Mouse (Mus musculus) small intestine, adult 2 months (tissue): ENCODE results near the gene Aplp1. TPM values are rescaled to one million over a fixed set of nuclear protein-coding genes. Genes with fewer than 3 reads are reported as not detected.
"Not testable (repeated sequence)": the region's sequence is repeated elsewhere in the genome, so short reads cannot be mapped to it uniquely, and the experiment has no call there.

Experiments
- H3K27ac ChIP-seq: fragments of 200-500 bp; 2 replicates; pipeline ENCODE4 v1.5.1; 2012; ENCODE audit warnings: low read depth, low read length, control low read depth, inconsistent platforms; ENCODE audit not compliant: insufficient read depth
- H3K27me3 ChIP-seq: fragments of 200-500 bp; 2 replicates; pipeline ENCODE4 v1.6.1; 2012; ENCODE audit warnings: mild to moderate bottlenecking, moderate library complexity, low read length, inconsistent platforms; ENCODE audit not compliant: control insufficient read depth, insufficient read depth
- H3K36me3 ChIP-seq: fragments of 200-500 bp; 2 replicates; pipeline ENCODE4 v1.6.1; 2012; ENCODE audit warnings: mild to moderate bottlenecking, low read length, control low read depth, inconsistent platforms; ENCODE audit not compliant: control insufficient read depth, insufficient read depth
- H3K4me1 ChIP-seq: fragments of 200-500 bp; 2 replicates; pipeline ENCODE4 v1.6.1; 2012; ENCODE audit warnings: low read length, inconsistent platforms, mixed read lengths; ENCODE audit not compliant: control insufficient read depth, insufficient read depth, insufficient read length
- H3K4me3 ChIP-seq: fragments of 200-500 bp; 2 replicates; pipeline ENCODE4 v1.5.1; 2012; ENCODE audit warnings: low read depth, mild to moderate bottlenecking, control low read depth, inconsistent platforms, low read length, moderate library complexity
- CTCF ChIP-seq: fragments of 200-500 bp; IDR thresholded peaks from 2 replicates; pipeline ENCODE4 v1.5.1; 2012; ENCODE audit warnings: low read depth, mild to moderate bottlenecking, control low read depth, inconsistent platforms, low read length, moderate library complexity, mixed read lengths; ENCODE audit not compliant: insufficient replicate concordance, insufficient read length; ENCODE audit errors: extremely low read depth
- POLR2A ChIP-seq: fragments of 200-500 bp; IDR thresholded peaks from 2 replicates; pipeline ENCODE4 v1.6.1; 2012; ENCODE audit warnings: low read depth, mild to moderate bottlenecking, control low read depth, inconsistent platforms, low read length, moderate library complexity
- WGBS: fragments of 180-500 bp; shearing (Covaris S2); methylation state at CpG from one replicate; pipeline ENCODE4 v1.1.7; 2018; 5-methylcytosine and 5-hydroxymethylcytosine counted together
- polyA plus RNA-seq: library from polyadenylated mRNA; depleted of rRNA; stranded (reverse); fragments of >200 nt; gene quantifications from 2 replicates; pipeline ENCODE4 v1.2.3, GENCODE M21; 2012

Aplp1 gene
- polyA plus RNA-seq, 1 experiment: 193 TPM

- 16% methylated on average over 30 of the region's 32 CpGs for WGBS
- Histone ChIP-seq H3K4me1 (peaks cover 12% of the 10 kb centered on the region), H3K4me3 (no peak overlapping the region), H3K27ac (no peak overlapping the region), H3K36me3 (no peaks in the 10 kb centered on the region), H3K27me3 (no peaks in the 10 kb centered on the region)
- TF ChIP-seq CTCF (no peak), POLR2A (no peak)
Observed at GRCm38 (mm10) chr7:30477415-30478381, 32.4 kb upstream of the Aplp1 start.

- peaks cover 12% of the 10 kb centered on the region for H3K4me1 ChIP-seq
- H3K36me3 ChIP-seq, H3K27ac ChIP-seq, H3K4me3 ChIP-seq, H3K27me3 ChIP-seq: not testable (repeated sequence)
- 85% methylated on average over 6 of the region's 7 CpGs for WGBS
Observed at GRCm38 (mm10) chr7:30476136-30476535, 30.8 kb upstream of the Aplp1 start.

- Histone ChIP-seq H3K27me3 (no peaks in the 10 kb centered on the region), H3K4me3 (no peak overlapping the region), H3K4me1 (peaks cover 12% of the 10 kb centered on the region), H3K27ac (peak overlapping the region; percentile 76), H3K36me3 (no peaks in the 10 kb centered on the region)
- TF ChIP-seq POLR2A: no peak
- no peak for TF ChIP-seq CTCF
- whole genome bisulfite sequencing: 29% methylated on average over 4 of the region's 4 CpGs
Observed at GRCm38 (mm10) chr7:30474999-30475398, 29.7 kb upstream of the Aplp1 start.

- Histone ChIP-seq H3K27me3 (peaks cover 4% of the 10 kb centered on the region), H3K4me3 (no peak overlapping the region), H3K4me1 (peaks cover 12% of the 10 kb centered on the region), H3K27ac (no peak overlapping the region), H3K36me3 (no peaks in the 10 kb centered on the region)
- 58% methylated on average over 5 of the region's 5 CpGs for WGBS
- no peak for TF ChIP-seq POLR2A
- TF ChIP-seq CTCF: peak; percentile 58; the same call in 1 of the 2 replicates
Observed at GRCm38 (mm10) chr7:30472411-30472810, 27.1 kb upstream of the Aplp1 start.

GRCm38 (mm10) chr7:30464816-30465300, 19.5 kb upstream of the Aplp1 start:
- peaks cover 39% of the 10 kb centered on the region for H3K27me3 ChIP-seq
- 21% methylated on average over 6 of the region's 6 CpGs for whole genome bisulfite sequencing
- no peaks in the 10 kb centered on the region for H3K4me1 ChIP-seq
- H3K27ac ChIP-seq: no peak overlapping the region
- TF ChIP-seq POLR2A (no peak), CTCF (no peak)
- H3K36me3 ChIP-seq: no peaks in the 10 kb centered on the region
- no peak overlapping the region for H3K4me3 ChIP-seq

GRCm38 (mm10) chr7:30463996-30464395, 18.7 kb upstream of the Aplp1 start:
- TF ChIP-seq POLR2A (no peak), CTCF (no peak)
- no peaks in the 10 kb centered on the region for H3K4me1 ChIP-seq
- 22% methylated on average over 4 of the region's 4 CpGs for WGBS
- H3K27me3 ChIP-seq: peaks cover 46% of the 10 kb centered on the region
- H3K27ac ChIP-seq: no peak overlapping the region
- no peak overlapping the region for H3K4me3 ChIP-seq
- H3K36me3 ChIP-seq: no peaks in the 10 kb centered on the region

GRCm38 (mm10) chr7:30463568-30463967, 18.2 kb upstream of the Aplp1 start:
- Histone ChIP-seq H3K36me3 (no peaks in the 10 kb centered on the region), H3K27me3 (peaks cover 46% of the 10 kb centered on the region)
- 47% methylated on average over 7 of the region's 7 CpGs for WGBS

GRCm38 (mm10) chr7:30459484-30459883, 14.1 kb upstream of the Aplp1 start:
- Histone ChIP-seq H3K4me3 (no peak overlapping the region), H3K27me3 (peaks cover 44% of the 10 kb centered on the region), H3K36me3 (no peaks in the 10 kb centered on the region), H3K27ac (no peak overlapping the region), H3K4me1 (no peaks in the 10 kb centered on the region)
- no peak for TF ChIP-seq CTCF
- no peak for TF ChIP-seq POLR2A
- 40% methylated on average over 6 of the region's 6 CpGs for WGBS

More at GRCm38 (mm10) chr7:30463568-30463967, 18.2 kb upstream of the Aplp1 start:
- Histone ChIP-seq H3K27ac (no peak overlapping the region), H3K4me3 (no peak overlapping the region), H3K4me1 (no peaks in the 10 kb centered on the region)
- no peak for TF ChIP-seq CTCF
- no peak for TF ChIP-seq POLR2A
